Mouse (Mus musculus): Measurements from ENCODE around the gene Mcts2.

Mcts2 gene

DNA sequence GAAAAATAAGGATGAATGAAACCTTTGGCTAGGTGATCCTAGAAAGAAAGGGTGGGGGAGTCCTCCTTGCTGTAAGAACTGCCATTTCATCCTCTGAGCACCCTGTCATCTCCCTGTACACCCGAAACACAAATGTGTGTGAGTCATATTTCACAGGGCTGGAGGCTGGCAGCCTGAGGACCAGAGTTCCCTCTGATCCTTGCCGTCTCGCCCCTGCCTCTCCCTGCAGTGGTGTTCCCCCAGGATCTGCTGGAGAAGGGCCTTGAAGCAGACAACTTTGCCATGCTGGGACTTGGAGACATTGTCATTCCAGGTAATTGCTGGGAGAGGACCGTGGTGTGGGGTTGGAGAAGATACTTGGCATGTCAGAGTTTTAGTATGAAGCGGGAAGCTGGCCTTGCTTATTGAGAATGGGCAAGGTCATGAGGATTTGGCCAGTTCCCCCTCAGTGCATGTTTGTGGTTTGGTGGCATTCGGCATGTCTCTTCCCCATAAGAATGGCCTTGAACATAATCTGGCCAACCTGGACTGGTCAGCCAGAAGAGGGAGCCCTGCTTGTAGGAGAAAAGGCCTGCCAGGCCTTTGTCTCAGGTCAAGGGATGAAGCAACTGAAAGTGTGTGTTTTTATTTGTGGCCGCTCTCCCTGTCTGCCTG lies 4.9 kb downstream of the Mcts2 start:
- DNase-seq: peak; percentile 61

DNA sequence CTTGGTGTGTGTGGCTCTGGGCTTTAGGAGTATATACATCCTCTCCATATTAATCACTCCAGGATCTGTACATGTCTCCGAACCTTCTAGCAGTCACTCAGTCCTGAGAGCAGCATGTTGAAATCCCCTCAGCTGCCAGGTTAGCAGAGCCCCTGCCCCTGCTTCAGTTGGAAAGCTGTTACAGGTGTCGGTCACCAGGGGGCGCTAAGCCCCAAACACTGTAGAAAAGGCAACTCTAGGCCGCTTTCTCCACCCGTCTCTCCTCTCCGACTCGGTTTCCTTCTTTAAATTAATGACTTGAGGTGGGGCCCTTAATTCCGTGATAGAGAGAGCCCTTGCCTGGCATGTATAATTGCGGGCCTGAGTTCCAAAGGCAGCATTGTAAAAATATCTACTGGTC lies 6.4 kb downstream of the Mcts2 start:
- peak; percentile 89 for DNase-seq

DNA sequence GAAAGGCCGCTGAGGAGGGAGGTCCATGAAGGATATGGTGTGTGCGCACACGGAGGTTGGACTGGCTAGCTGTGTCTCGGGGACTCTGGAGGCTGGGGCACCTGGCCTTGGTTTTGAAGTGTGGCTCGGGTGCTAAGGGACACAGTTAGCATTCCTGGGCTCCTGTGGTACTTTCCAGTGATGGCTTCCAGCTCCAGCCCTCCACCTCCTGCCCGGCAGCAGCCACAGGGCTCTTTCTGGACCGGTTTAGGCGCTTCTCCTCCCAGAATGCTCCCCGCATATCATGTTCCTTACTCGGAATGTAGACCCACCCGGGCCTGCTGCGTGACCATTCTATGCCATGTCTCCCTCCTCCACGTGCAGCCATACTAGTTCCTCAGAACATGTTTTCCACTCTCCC lies 6.9 kb downstream of the Mcts2 start:
- no peak for DNase-seq

DNA sequence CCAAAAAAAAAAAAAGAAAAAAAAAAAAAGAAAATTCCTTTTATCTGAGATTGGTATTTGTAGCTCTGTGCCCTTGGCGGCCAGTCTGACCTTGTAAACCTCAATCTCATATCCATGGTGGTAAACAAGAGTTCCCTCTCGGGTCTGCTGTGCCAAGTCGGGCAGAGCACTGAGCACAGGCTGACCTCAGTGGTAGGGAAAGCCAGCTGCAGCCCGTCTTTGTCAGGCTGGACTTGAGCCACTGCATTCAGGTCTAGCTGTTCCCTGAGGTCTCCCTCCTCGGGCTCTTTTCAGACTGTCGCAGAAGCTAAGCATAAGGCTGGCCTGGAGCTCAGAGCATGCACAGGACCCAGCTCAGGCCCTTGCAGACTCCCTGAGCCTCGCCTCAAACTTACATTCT lies 7.9 kb downstream of the Mcts2 start:
- no peak for DNase-seq

DNA sequence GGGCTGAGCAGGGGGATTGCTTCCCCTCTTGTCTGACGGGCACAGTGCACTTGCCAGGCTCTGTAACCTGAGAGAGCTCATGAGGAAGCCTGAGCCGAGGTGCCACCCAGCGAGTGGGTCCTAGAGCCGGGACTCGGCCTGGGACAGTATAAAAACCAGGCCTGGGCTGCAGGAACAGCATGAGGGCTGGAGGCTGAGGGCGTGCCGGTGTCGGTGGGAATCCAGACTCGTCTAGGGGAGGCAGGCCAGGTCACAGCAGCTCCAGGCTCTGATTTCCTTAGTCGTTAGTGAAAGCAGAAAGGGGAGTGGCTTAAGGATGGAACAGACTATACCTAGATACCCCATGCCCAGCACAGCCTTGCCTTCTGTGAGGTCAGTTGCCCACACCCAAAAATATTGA lies 9.2 kb downstream of the Mcts2 start:
- DNase-seq: no peak

DNA sequence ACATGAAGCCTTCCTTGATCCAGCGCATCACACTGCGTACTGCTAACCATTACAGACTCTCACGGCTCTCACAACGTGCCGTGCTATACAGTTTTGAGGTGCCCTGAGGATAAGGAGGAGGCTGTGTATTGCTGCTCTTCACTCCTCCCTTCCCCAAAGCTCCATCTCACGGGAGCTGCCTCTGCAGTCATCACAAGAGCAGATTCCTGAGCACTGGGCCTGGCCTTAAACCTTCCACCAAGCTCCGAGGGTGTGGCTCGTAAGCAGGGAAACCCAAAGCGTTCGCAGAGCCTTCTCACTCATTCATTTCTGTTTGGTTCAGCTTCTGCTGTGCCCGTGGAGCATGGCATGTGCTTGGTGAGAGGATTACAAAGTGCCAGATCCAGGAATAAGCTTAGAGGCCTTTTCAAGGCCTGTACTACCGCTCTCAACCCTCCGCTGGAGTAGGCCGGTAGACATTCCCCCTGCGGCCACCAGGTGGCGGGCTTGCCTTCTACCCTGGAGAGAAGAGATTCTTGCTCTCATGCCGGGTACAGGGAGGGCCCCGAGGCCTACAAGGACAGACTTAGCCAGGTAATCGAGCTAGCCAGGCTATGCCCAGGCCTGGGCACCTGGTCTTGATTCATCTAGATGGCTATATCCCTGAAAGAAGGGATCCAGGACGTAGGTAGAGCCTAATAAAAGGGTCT lies 9.8 kb downstream of the Mcts2 start:
- peak; percentile 94 for DNase-seq

DNA sequence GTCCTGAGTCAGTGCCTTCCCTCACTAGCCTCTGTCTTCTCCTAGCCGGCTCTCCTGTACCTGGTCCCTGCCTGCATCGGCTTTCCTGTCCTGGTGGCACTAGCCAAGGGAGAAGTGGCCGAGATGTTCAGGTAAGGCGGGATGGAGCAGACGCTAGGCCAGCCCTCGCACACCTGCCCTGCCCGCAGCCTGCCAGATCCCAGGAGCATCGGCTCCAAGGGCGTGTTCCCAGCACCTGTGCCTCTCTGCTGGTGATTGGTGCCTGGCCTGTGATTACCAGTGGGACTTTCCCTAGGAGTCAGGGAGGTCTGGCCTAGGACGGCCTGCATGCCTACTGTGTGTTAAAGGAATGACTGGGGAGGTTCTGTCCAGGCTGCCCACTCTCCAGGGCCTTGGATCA lies 13.3 kb downstream of the Mcts2 start:
- DNase-seq: no peak

DNA sequence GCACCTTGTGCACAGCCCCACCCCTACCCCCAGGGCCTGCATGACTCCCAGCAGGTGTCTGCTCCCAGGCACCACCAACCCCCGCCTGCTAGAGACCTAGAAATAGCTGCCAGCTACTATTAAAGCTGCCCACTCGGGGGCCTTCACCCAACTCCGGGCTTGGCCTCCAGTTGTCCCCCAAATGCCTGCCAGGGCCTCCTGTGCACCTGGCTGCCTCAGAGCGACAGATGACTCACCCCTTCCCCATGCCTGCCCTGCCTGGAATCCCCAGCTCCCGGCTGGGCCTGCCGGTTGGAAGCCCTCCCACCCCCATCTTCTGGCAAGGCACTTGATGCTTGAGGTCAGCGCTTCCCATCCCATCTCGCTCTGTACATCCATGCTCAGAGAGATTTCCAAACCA lies 13.9 kb downstream of the Mcts2 start:
- no peak for DNase-seq

DNA sequence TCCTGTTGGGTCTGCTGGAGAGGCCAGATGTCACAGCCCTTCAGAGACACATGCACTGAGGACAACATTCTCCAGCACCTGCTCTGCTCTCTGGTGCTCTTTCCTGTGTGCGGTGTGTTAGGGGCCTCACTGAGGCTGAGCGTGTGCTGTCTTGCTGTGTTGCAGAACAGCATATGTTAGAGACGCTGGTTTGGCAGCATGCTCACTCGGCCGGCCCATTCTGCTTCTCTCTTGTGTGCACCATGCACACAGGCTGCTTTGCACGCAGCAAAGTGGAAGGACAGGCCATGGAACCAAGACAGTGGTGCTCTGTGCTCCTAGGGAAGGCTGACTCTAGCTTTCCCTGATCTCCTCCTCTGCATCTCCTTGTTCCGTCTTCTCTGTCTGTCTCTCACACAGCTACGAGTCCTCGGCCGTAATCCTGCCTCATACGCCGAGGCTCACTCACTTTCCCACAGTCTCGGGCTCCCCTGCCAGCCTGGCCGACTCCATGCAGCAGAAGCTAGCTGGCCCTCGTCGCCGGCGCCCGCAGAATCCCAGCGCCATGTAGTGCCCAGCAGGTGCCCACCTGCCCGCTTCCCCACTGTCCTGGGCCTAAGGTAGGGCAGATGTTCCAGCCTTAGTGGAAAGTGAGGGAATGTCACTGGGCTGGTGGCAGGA lies 16.9 kb downstream of the Mcts2 start:
- no peak for DNase-seq

DNA sequence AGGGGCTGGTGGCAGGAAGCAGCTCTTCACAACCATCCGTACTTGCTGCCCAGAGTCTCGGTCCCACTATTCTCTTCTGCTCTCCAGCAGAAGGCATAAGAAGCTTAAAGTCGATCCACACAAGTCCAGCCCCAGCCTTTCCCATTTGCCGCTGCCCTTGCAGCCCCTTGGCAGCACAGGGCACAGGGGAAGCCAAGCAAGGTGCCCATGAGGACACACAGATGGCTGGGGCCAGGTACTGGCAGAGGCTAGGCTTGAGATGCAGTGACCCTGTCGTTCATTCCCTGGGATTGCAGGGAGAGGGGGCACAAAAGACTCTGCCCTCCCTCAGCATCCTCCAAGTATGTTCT lies 17.4 kb downstream of the Mcts2 start:
- no peak for DNase-seq

DNA sequence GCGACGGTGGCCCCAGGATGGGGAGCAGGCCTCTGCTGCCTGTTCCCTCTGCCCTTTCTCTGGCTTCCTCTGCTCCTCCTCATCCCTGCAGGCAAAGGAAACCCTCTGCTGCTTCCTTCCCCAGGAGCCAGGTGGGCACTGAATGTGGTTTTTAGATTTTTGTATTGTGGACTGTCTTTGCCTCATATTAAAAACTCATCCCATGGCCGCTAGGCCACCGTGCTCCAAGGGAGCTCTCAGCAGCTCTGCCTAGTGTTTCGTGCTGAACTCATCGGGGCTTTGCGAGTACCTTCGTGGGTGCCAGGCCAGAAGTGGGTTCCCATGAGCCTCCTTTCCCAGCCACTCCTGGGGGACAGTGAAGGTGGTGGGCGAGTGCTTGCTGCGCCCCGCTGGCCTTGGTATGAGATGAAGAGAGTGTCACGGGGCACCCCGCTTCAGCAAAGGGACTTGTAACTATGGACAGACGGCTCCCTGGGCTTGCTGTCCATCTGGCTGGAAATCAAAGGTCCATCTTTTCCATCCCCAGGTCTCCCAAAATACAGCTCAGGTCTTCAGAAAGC lies 18.1 kb downstream of the Mcts2 start:
- no peak for DNase-seq

DNA sequence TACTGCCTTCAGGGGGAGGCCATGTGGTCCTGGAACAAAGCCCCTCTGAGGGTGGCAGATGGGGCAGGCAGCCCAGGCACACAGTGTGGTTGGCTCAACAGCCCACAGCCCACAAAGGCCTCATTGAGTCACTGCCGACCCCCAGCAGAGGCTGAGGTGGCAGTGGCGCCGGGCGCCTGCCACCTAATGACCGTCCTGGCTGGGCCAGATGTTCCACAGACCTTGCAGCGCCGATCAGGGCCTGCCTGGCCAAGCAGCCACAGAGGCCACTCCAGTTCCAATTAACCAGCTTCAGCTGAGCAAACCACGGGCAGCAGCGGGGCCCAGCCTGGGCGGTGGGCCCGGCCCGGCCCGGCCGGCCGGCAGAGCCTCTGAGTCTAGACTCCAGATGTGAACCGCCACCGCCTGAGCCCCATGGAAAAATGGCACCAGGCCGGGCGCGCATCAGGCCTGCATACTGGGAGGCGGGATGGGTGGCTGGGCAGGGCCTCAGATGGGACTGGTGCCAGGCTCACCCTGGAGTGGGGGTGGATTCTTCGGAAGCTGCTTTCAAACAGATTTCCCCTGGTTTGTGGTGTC lies 19.2 kb downstream of the Mcts2 start:
- DNase-seq: peak; percentile 66

DNA sequence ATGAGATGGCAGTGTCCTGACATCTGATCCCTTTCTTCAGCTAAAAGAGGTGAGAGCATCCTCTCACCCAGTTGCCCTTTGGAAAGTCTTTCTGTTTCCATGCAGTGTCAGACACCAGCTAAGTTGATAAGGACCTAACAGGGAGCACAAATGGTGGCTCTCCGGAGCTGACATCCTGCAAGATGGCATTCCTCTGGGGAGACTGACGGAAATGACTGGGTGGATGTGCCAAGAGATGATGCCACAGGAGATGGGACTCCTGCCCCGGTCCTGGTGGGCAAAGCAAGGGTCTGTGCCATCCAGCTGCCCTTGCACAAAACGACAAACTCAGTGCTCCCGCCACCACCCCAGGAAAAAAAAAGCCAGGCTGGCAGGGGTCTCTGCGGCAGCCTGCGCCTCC lies 20.4 kb downstream of the Mcts2 start:
- no peak for DNase-seq

DNA sequence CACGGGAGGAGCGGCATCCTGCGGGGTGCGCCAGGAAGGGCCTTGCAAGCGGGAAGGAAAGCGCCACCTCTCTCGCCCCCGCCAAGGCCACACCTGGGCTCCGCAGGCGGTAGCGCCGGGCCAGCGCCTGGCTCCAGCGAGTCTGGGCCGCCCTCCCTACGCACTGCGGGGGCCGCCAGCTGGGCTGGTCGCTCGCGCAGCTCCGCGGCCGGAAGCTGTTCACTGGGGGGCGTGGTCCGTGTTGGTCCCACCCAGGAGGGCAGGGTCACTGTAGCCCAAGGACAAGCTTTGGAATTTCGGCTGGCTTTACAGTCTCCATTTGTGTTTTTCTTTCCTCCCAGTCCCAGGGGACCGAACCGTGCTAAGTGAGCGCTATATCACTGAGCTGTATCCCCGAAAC lies 20.8 kb downstream of the Mcts2 start:
- DNase-seq: peak; percentile 91

DNA sequence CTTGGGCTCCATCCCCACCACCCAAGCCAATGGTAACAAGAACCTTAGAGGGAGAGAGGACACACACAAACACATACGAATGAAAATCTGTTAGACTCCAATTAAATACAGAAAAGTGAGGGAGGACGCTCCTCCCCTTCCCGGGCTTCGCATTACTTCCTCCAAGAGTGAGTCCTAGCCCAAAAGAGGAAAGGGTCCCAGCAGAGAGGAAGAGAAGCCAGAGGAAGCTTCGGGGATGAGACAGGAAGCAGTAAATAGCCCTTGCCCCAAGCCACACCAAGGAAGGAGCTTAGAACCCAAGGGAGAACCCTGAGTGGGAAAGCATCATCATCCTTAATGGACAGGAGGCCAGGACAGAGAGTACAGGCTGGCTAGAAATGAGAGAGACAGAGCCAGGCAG lies 22.2 kb downstream of the Mcts2 start:
- DNase-seq: no peak

DNA sequence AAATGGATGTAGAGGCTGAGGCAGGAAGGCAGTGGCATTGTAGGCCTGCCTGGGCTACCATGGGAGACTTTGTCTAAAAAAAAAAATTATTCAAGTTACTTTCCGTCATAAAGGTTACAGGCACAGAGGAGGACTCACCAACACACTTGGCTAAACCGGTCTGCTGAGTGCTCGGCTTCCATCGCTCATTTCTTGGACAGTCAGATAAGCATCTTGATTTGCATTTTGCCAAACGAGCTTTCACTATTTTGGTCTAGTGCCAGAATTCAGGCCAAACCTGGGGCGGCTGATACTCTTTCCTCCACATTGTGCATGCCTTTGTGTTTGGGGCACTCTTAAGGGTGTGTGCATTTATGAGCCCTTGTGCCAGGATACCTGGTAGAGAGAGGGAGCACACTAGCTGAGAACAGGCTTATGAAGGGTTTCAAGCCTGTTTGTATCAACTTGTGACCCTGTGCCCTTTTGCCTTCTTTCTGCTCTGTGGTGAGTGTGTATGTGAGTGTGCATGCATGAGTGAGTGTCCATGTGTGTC lies 29.5 kb downstream of the Mcts2 start:
- no peak for DNase-seq

DNA sequence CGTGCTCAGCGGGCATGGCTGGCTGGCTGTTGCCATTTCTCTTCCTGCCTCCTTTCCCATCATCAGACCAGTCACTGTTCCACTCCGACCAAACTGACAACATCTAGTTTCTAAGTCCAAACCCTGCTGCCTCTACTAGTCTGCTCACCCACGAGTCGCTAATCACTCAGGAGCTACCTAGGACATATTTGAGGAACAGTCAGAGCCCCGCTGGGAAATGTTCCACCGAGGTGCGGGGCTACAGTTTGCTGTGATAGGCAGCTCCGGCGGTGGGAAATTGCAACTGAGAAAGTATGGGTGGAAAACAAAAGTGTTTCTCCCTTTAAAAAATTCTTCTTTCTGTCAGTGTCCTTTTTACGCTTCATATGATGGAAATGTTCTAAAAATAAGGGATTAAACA lies 30.8 kb downstream of the Mcts2 start:
- no peak for DNase-seq

DNA sequence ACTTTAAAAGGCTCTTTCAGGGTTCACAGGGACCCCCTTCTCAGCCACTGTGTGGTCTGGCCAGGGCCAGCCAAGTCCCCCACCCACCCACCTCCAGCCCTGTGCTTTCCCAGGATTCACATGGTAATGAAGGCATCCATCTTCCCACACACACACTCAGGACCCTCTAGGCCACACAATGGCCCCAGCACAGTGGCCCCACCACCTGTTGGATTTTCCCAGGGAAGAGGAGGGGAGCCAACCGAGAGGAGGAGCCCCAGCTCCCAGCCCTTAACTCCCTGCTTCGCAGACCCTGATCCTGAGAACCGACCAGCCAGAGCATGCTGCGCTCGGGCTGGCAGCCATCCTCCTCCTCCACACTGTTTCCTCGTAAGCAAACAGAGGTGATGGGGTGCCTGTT lies 31.2 kb downstream of the Mcts2 start:
- peak; percentile 40 for DNase-seq

DNA sequence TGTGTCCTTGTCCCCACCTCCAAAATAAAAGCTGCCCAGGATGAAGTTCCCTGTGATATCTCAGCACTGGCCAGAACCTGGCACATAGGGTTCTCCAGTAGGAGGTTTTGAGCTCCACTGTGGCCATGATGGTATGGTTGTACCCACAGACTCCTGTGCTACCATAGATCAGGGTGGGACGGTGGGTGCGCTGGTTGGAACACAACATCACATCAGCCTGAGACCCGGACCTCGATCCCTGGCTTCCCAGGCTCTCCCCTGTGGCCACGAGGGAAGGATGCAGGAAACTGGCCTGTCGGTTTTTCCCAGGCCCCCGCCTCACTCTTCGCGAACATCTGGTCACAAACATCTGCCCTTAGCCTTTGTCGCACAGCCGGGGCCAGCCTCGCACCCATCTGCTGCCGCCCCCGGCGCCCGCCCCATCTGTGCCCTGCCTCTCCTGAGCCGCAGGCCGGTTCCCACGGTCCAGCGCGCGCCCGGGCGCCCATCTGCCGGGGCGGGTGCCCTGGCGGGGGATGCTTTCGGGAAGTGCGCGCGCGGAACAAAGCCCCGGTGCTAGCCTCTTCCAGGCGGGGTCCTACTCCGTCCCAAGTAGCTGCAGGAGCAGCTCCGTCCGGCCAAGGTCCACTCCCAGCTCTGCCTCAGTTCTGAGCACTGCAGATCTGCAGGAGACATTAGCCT lies 37.0 kb downstream of the Mcts2 start:
- DNase-seq: peak; percentile 84

DNA sequence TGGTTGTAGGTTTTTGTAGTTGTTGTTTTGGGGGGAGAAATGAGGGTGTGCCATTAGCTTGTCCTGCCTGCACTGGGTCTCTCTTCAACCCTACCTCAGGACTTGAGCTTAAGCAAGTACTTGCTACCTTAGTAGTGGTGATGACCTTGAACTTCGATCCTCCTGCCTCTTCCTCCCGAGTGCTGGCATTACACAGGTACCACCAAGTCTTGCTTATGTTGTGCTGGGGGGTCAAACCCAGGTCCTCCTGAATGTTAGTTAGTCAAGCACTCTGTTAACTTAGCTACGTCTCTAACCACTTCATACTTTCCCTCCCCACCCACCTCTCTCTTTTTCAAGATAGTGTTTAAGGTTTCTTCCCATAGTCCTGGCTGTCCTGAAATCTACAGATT lies 37.5 kb downstream of the Mcts2 start:
- DNase-seq: no peak

DNA sequence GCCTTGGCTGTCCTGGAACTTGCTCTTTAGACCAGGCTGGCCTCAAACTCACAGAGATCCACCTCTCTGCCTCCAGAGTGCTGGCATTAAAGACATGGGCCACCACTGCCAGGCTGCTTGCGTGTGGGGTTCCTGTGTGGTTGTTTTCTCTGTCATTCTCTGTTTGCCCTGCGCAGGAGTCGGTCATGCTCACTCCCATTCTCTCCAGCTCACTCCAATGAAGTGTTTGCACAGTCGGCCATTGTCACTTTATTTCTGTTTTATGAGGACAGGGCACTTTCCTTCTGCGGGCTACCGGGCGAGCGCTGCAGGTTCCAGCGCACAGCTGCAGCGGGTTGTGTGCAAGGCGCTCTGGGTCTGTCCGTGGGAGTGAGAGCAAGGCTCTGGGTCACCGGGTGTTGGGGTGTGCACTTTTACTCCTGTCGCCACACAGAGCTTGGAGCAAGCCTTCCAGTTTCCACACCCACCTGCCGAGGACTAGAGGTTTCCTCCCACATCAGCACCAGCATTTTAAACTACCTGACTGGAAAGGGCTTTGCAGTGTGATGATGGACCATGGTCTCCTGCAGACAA lies 38.4 kb downstream of the Mcts2 start:
- DNase-seq: no peak

DNA sequence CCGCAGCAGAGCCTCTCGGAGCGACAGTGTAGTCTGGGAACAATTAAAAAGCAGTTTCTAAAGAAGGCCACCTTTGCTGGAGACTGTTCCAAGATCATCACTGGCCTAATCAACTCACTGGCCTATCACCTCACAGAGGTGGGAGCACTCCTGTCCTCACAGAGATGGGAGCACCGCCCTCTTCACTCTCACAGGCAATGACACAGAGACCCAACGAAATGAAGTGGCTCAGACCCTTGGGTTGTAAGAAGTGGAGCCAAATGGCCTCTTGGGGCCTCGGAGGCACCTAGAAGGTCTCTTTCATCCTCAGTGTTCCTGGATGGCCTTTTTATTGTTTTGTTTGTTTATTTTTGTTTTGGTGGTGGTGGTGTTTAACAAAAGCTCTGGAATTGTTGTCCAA lies 39.4 kb downstream of the Mcts2 start:
- DNase-seq: no peak
